Mouse (Mus musculus): ENCODE measurements around the gene Zic2.

The Zic2 gene

DNA sequence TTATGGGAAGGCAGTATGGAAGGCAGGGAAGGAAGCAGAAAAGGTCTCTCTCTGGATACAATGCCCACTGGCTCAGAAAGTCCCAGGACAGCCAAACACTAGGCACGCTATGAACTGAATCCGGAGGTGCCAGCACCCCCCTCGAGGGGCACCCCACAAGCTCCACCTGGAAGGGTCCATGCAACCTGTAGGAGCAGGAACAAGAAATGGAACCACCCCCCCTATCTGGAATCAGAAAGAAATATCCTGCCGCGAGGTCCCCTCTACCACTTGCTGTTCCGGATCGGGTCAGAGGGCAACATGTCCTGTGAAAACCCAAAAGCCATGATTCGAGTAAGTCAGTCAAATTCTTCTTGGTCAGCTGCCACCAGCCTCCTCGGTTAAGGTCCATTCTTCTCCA lies 13.3 kb upstream of the Zic2 start:
- no peak for DNase-seq (ENCODE audit: inconsistent ontology term)

DNA sequence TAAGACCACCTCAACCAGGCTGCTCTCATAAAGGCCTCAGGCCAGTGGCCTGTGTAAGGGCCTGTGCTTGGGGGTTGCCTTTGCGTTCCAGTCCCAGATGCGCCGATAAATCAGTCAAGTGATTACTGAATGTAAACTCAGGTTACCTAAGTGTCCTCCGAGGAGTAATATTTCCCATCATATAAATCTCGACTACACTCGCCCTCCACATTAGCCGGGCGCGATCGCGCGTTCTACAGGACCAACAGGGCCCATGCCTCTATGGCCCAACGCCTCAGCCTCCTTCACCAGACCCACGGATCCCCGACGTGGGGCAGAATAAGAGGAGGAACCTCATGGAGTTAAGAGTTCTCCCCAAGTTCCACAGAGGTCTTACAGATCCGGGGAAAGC lies 12.6 kb upstream of the Zic2 start:
- DNase-seq (ENCODE audit: inconsistent ontology term) = no peak

DNA sequence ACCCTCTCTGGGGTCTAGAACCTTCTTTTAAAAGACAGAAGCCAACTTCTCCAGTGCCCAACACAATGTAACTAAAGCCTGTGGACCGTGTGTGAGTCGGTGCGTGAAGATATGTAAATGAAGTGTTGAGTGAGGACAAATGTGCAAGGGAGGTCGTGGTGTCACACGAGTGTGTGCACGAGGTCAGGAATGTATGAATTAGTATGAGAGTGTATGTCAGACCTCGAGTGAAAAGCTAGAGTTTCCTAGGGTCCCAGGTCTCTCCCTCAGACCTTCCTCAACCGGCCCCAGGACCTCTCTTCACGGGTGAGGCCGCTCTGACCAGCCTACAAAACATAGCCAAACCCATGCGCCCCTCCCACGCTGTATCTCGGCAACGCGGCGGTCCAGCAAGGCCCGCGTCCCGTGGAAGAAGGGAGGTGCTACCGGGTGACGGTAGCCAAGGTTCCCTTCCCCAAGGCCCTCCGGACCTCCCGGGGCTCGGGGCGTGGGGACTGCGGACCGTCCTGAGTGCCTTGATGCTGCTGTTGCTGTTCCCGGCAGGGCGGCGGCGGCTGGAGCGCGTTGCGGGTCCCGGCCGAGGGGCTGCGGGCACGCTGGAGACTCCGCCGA lies 12.0 kb upstream of the Zic2 start:
- DNase-seq (ENCODE audit: inconsistent ontology term) = peak; percentile 70

DNA sequence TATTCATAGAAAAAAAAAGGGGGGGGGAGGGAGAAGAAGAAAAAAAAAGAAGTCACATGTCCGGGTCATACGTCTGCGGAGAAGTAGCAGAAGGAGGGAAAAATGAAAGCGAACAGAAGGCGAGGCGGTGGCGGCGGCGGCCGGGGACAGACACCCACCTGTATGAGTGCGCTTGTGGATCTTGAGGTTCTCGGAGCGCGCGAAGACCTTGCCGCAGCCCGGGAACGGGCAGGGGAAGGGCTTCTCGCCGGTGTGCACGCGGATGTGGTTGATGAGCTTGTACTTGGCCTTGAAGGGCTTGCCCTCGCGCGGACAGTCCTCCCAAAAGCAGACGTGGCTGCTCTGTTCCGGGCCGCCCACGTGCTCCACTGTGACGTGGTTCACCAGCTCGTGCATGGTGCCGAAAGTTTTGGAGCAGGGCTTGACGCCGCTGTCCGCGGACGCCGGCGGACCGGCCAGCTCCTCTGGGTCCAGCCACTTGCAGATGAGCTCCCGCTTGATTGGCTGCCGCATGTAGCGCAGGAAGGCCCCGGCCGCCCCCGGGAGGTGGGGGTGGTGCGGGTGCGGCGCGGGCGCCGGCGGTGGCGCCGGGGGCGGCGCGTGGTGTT lies 11.4 kb upstream of the Zic2 start:
- peak; percentile 90 for DNase-seq (ENCODE audit: inconsistent ontology term)

DNA sequence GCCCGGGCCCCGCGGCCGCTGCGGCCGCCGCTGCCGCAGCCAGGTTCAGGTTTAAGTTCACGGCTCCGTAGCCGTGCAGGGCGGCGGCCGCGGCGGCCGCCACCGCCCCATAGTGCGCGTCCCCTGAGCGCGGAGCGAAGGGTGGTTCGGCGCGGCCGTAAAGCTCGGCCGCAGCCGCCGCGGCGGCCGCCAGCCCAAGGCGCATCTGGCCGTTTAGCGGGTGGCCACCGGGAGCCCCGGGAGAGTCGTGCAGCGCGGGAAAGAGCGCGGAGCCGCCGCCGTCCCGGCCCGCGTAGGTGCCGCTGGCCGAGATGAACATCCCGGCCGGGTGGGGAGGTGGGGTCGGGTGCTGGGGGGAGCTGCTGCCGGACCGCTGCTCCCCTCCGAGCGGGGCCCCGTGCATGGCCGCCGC lies 10.9 kb upstream of the Zic2 start:
- no peak for DNase-seq (ENCODE audit: inconsistent ontology term)

DNA sequence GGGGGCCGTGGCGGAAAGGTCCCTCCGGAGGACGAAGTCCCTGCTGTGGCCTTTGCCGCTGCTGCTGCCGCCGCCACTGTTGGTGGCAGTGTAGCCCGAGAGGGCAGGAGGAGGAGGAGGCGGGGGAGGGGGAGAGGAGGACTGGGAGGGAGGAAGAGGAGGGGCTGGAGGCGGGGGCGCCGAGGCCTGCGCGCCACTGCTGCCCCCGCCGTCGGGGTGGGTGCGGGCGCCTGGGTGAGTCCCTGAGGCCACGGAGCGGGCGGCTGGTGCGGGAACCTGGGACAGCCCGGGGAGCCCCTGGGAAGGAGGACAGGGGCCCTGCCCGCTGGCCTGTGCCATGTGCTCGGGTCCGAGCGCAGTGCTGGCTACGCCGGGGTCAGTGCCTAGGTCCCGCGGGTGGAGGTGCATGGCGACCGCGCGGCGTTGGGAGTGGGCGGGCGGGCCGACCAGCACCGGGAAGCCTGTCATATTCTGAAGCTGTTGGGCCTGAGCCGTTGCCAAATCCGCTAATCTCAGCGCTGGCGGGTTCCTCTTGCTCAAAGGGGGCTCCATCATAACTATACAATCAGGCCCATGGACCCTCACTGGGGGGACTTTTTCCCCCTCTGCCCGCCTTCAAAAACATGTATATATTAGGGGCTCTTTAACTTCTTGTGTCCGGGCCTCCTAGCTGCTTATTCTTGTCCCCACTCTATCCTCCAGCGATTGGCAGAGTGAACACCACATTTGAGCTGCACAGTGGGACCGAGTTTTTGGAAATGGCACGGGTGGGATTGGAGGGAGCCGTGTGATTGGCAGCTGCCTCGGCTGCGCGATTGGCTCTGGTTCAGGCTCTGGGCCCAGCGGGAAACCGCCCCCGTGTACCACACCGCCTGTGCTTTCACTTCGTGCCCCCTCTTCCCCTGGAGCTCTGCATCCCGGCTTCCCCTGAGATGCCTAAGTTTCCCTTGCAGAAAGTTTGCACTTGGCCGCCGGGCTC lies 10.2 kb upstream of the Zic2 start, which contains the start of gene Zic5:
Zic5 (minus strand) TSS at position 915 of the 979 bp plus-strand sequence.
- DNase-seq (ENCODE audit: inconsistent ontology term) = peak; percentile 92

DNA sequence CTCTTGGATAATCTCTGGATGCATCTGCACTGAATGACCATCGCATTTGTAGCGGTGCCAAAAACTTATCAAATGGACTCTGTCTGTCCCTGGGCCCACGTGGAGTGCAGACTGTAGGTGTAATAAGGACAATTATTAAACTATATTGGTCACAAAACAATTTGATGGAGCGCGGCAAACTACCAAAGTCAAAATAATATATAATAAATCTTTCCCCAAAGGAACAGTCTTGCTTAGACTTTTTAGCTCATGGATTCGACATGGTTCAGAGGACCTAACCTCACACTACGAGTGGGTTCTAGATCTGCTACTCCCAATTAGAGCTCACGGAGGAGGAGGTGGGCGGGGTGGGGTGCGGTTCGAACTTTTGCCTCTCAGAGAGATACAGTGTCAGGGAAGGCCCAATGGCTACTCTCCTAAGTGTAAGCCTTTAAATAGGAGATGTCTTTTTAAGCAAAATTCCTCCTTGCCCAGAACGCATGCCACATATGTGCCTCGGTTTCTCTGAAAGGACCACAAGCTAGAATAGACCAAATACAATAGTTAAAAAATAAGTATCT lies 9.2 kb upstream of the Zic2 start:
- DNase-seq (ENCODE audit: inconsistent ontology term) = no peak

DNA sequence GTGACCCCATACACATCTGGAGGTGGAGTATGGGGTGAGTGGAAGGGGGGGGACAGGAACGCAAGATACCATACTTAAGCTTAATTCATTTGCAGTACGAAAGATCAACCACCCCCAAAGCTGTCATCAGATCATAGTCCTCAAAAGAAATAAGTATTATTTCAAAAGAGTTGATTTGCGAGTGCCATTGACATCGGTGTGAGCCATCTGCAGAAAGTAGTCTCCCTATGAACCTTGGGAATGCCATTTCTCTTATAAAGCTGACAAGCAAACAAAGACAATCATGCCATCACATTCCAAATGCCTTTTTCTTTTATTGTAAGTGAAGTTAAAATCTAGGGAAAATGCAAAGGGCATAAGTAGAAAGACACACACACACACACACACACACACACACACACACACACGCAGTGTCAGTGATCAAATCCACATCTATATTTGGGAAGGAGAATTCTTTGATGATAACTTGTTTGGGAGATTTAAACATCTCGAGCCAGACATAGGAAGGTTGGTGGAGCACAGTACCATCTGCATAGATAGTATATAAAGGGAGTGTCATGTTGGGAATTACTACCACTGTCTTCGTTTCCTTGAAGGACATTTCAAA lies 8.4 kb upstream of the Zic2 start:
- no peak for DNase-seq (ENCODE audit: inconsistent ontology term)

DNA sequence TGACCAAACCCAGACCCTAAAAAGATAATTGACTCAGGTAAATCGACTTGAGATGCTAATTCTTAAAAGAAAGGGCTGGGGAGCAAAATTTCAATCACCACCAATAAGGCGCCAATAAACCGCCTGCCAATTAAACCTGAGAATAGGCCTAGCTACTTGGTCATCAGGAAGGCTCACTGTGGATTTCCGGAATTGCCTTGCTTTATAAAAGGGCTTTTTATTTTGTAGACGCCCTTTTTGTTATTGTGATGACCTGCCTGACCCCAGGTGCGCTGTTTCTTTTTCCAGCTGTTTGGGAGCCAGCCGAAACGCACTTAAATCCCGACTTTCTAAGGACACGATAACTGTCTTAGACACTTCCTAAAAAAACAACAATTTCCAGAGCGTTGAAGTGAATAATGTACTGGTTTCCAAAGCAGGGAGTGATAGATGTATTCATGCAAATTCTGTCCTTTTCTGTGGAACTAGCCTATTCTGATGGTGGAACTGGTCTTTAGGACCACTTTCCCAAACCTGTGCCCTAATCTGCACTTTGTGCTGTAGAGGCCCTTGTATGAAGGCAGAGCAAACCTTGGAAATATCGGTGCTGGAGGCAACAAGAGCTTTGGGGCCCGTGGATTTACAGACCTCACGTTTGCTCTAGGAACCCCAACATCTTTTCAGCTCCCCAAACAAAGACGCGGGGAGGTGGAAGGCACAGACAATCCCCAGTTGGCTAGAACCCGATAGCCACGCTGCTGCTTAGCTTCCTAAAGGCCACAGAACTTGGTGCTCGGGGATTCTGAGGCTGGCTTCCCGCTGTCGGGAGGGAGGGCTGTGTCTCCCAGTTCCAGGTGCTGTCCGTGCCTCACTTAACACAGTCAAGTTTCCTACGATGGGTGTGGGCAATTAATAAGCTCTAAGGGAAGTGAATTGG lies 7.1 kb upstream of the Zic2 start:
- no peak for DNase-seq (ENCODE audit: inconsistent ontology term)

DNA sequence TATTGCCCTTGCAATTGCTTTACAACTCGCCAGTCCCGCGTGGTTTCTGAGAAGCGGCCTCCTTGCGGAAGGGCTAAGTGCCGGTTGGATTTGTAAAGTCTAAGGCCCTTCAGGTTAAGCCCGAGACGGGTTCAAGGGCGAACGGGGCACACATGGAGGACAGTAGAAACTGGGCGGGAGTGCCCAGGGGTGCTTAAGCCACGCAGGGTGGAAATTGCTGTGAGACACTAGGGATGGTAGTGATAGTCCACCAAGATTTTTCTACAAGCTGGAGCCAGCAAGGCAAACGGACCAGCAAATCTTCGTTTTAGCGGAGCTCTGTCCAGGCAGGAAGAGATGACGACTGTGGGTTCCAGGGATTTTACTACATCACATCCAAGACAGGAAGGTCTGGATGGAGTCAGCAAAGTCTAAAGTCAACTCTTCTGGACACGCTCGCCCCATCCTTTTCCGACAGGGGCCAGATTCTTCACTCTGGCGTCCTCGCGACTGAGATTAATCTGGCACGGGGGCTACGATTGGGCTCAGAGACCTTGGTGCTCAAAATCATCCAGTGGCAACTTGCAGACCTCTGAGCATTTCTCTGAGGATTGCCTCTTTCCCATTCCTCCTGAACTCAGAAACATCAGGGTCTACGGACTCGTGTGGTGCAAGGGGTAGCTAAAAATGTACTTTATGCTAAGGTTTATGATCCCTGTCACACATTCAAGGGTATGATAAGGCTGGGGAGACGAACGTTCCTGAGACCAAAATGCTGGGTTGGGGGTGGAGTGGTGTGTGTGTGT lies 6.1 kb upstream of the Zic2 start:
- DNase-seq (ENCODE audit: inconsistent ontology term) = no peak

DNA sequence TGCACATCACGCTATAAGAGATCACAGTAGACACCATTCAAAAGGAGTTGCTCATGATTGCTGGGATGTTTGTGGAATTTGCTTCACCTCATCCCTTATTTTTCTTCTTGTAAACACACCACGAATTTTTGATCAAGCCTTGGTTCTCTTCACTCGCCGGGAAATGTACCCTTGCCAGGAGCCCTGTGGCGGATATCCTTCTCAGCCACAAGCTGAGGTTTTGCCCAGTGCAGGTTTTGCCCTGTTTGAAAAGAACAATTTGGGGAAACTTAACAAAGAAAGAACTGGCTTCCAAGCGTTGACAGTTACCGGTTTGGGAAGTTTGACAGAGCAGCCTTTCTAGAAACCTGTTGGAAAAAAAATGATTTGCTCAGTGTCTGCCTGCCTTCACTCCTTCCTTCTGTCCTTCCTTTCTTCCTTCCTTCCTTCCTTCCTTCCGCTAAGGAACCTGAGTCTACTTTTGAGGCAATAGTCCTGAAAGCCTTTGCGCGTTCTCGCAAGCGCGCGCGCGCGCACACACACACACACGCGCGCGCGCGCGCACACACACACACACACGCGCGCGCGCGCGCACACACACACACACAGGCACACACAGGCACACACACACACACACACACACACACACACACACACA lies 3.7 kb upstream of the Zic2 start:
- DNase-seq (ENCODE audit: inconsistent ontology term) = no peak

DNA sequence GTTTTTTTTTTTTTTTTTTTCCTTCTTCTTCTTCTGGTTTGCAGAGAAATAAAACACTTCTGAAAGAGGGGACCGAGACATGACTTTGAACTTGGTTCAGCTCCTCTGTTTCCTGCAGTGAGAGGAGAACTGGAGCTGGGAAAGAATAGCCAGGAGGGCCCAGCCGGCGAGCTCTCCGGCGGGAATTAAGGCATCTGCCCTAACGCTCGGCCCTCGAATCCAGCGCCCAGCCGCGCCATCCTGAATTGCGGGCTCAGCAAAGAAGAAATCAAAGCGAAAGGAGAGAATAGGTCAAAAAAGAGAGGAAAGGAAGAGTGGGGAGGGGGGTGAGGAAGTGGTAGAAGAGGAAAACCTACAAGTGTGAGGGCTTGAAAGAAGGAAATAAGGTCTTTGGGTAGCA lies 3.1 kb upstream of the Zic2 start:
- DNase-seq (ENCODE audit: inconsistent ontology term) = no peak

DNA sequence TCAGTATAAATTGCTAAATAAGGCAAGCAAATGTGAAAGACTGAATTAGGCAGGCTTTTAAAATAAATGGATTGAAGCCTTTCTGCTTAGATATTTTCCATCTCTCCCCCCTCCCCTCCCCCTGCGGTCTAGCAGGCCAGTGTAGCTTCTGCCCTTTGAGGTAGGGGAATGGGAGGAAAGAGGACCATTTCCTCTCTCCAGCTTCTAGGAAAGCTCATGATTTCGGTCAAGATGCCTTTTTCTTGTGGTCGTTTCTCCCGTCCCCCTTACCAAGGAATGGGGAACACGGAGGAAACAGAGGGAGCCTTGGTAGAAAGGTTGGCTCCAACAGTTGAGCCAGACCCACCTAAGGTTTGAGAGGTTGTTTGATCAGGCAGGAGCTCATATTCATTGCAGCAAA lies 2.6 kb upstream of the Zic2 start:
- DNase-seq (ENCODE audit: inconsistent ontology term) = no peak

DNA sequence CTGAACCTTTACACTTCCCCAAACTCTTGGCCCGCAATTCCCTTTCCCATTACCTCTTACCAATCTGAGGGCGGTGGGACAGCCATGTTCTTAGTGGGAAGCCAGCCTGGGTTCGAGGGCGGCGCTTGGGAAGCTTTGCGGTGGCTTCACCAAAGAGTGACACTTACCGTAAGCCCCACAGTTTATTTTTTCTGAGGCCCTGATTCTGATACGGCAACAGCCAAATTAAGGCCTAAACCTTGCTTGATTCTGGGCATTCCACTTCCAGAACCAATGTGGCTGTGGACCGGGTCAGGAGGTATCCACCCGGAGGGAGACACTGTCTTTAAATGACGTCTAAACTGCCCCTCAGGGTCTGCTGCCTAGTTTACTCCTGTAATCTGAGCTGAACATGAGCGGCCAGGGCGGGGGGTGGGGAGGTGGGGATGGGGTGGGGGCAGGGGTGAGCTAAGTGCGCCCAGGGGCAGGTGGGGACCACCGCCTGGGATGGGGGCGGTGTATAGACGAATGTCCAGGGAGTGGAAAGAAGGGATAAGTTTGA lies 2.0 kb upstream of the Zic2 start:
- no peak for DNase-seq (ENCODE audit: inconsistent ontology term)

DNA sequence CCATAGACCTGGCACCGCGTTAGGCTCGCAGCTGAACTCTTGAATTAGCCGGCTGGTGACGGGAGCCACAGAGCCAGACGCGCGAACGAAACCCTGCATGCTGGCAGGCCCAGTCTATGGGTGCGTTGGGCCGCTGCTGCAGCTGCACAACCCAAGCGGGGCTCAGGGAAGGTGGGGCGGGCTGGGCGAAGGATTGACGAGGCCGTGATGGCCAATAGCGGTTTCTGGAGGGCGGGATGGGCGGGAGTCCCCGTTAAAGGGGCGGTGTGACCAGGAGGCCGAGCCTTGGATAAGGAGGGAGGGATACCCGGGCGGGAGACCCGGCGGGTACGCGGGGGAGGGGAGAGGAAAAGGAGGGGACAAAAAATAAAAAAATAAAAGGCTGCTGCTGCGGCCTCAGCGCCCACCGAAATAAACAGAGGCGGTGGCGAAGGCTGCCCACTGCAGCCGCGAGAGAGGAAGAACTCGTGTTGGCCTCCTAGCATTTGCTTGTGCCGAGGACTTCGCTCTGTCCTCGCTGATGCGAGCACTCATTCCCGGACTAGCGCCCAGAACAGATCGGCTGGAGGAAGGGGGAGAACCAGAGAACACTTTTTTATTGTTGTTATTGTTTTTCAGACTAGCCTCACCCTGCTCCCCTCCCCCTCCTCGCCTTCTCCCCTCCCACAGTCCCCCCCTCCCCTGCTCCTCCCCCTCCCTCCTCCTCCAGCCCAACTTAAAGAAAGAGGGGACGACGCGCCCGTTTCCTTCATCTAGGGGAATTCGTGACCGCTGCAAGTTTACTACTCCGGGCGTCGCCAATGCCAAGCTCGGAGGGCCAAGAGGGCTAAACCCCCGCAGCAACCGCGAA lies 969 bp upstream of the Zic2 start:
- DNase-seq (ENCODE audit: inconsistent ontology term) = peak; percentile 96

DNA sequence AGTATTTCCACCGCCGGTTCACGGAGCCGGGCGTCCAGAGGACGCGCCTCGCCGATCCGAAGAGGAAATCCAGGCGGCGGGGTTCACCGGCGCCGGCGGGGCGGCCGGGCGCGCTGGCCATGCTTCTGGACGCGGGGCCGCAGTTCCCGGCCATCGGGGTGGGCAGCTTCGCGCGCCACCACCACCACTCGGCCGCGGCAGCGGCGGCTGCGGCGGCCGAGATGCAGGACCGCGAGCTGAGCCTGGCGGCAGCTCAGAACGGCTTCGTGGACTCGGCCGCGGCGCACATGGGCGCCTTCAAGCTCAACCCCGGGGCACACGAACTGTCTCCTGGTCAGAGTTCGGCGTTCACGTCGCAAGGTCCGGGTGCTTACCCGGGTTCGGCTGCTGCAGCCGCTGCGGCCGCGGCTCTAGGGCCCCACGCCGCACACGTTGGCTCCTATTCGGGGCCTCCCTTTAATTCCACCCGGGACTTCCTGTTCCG lies 364 bp downstream of the Zic2 start:
- no peak for DNase-seq (ENCODE audit: inconsistent ontology term)

DNA sequence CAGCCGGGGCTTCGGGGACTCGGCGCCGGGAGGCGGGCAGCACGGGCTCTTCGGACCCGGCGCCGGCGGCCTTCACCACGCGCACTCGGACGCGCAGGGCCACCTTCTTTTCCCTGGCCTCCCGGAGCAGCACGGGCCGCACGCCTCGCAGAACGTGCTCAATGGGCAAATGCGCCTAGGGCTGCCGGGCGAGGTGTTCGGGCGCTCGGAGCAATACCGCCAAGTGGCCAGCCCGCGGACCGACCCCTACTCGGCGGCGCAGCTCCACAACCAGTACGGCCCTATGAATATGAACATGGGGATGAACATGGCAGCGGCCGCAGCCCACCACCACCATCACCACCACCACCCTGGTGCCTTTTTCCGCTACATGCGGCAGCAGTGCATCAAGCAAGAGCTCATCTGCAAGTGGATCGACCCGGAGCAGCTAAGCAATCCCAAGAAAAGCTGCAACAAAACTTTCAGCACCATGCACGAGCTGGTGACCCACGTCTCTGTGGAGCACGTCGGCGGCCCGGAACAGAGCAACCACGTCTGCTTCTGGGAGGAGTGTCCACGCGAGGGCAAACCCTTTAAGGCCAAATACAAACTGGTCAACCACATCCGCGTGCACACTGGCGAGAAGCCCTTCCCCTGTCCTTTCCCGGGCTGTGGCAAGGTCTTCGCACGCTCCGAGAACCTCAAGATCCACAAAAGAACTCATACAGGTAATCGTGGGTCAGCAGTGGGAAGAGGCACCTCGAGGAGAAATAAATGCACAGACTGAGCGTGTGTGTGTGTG lies 996 bp downstream of the Zic2 start:
- peak; percentile 62 for DNase-seq (ENCODE audit: inconsistent ontology term)
